Mouse (Mus musculus): ENCODE data around the gene Specc1l. TPM values are rescaled to one million over a fixed set of nuclear protein-coding genes. Genes with fewer than 3 reads are reported as not detected.

Gene Specc1l
- polyA plus RNA-seq, 1 experiment, result 31.6 TPM

- Histone ChIP-seq H3K4me1 (replicated peaks; ENCODE audit: control insufficient read depth, insufficient read depth, low read length) (peaks cover 4% of the 10 kb centered on the region), H3K27ac (ENCODE audit: control insufficient read depth, insufficient read depth, low read length) (no peak overlapping the region), H3K27me3 (ENCODE audit: control insufficient read depth, insufficient read depth, low read length) (no peaks in the 10 kb centered on the region), H3K4me3 (ENCODE audit: control insufficient read depth, insufficient read depth, low read length) (no peak overlapping the region), H3K36me3 (ENCODE audit: control insufficient read depth, insufficient read depth, low read length) (peaks cover 22% of the 10 kb centered on the region; the same call in 1 of the 2 replicates)
- TF ChIP-seq POLR2A (IDR thresholded peaks at IDR 0.05; ENCODE audit: control insufficient read depth, extremely low read depth, insufficient read depth, low read length, poor library complexity) (no peak), CTCF (IDR thresholded peaks at IDR 0.05; ENCODE audit: borderline replicate concordance, control insufficient read depth, extremely low read depth, insufficient read depth, low read length, poor library complexity) (no peak)
- DNase-seq, result no peak
- 97% methylated on average over 4 of the region's 4 CpGs for WGBS
These were observed 20.8 kb downstream of the Specc1l start for GRCm38 (mm10) chr10:75232612-75233155.

GRCm38 (mm10) chr10:75233489-75233888, 21.6 kb downstream of the Specc1l start:
- 96% methylated on average over 2 of the region's 2 CpGs for WGBS
- H3K36me3 ChIP-seq (ENCODE audit: control insufficient read depth, insufficient read depth, low read length), result peaks cover 22% of the 10 kb centered on the region; the same call in 1 of the 2 replicates
- no peak overlapping the region for H3K27ac ChIP-seq (ENCODE audit: control insufficient read depth, insufficient read depth, low read length)
- no peak for DNase-seq
- no peak overlapping the region for H3K4me3 ChIP-seq (ENCODE audit: control insufficient read depth, insufficient read depth, low read length)
- H3K27me3 ChIP-seq (ENCODE audit: control insufficient read depth, insufficient read depth, low read length), result no peaks in the 10 kb centered on the region
- H3K4me1 ChIP-seq (replicated peaks; ENCODE audit: control insufficient read depth, insufficient read depth, low read length), result peaks cover 4% of the 10 kb centered on the region
- no peak for TF ChIP-seq POLR2A (IDR thresholded peaks at IDR 0.05; ENCODE audit: control insufficient read depth, extremely low read depth, insufficient read depth, low read length, poor library complexity)
- TF ChIP-seq CTCF (IDR thresholded peaks at IDR 0.05; ENCODE audit: borderline replicate concordance, control insufficient read depth, extremely low read depth, insufficient read depth, low read length, poor library complexity), result no peak

GRCm38 (mm10) chr10:75235726-75236125, 23.9 kb downstream of the Specc1l start:
- Histone ChIP-seq H3K4me1 (replicated peaks; ENCODE audit: control insufficient read depth, insufficient read depth, low read length) (no peaks in the 10 kb centered on the region), H3K4me3 (ENCODE audit: control insufficient read depth, insufficient read depth, low read length) (no peak overlapping the region), H3K27ac (ENCODE audit: control insufficient read depth, insufficient read depth, low read length) (no peak overlapping the region), H3K27me3 (ENCODE audit: control insufficient read depth, insufficient read depth, low read length) (no peaks in the 10 kb centered on the region), H3K36me3 (ENCODE audit: control insufficient read depth, insufficient read depth, low read length) (peaks cover 21% of the 10 kb centered on the region; the same call in 1 of the 2 replicates)
- 98% methylated on average over 2 of the region's 2 CpGs for WGBS
- TF ChIP-seq CTCF (IDR thresholded peaks at IDR 0.05; ENCODE audit: borderline replicate concordance, control insufficient read depth, extremely low read depth, insufficient read depth, low read length, poor library complexity), result no peak
- TF ChIP-seq POLR2A (IDR thresholded peaks at IDR 0.05; ENCODE audit: control insufficient read depth, extremely low read depth, insufficient read depth, low read length, poor library complexity), result no peak
- DNase-seq, result no peak

- H3K4me1 ChIP-seq (replicated peaks; ENCODE audit: control insufficient read depth, insufficient read depth, low read length), result no peaks in the 10 kb centered on the region
- no peak overlapping the region for H3K27ac ChIP-seq (ENCODE audit: control insufficient read depth, insufficient read depth, low read length)
- TF ChIP-seq CTCF (IDR thresholded peaks at IDR 0.05; ENCODE audit: borderline replicate concordance, control insufficient read depth, extremely low read depth, insufficient read depth, low read length, poor library complexity) (no peak), POLR2A (IDR thresholded peaks at IDR 0.05; ENCODE audit: control insufficient read depth, extremely low read depth, insufficient read depth, low read length, poor library complexity) (no peak)
- no peaks in the 10 kb centered on the region for H3K27me3 ChIP-seq (ENCODE audit: control insufficient read depth, insufficient read depth, low read length)
- 95% methylated on average over 3 of the region's 3 CpGs for WGBS
- DNase-seq, result no peak
- H3K4me3 ChIP-seq (ENCODE audit: control insufficient read depth, insufficient read depth, low read length), result no peak overlapping the region
- H3K36me3 ChIP-seq (ENCODE audit: control insufficient read depth, insufficient read depth, low read length), result peaks cover 23% of the 10 kb centered on the region
These were observed 24.3 kb downstream of the Specc1l start for GRCm38 (mm10) chr10:75236156-75236555.

- no peak for TF ChIP-seq POLR2A (IDR thresholded peaks at IDR 0.05; ENCODE audit: control insufficient read depth, extremely low read depth, insufficient read depth, low read length, poor library complexity)
- TF ChIP-seq CTCF (IDR thresholded peaks at IDR 0.05; ENCODE audit: borderline replicate concordance, control insufficient read depth, extremely low read depth, insufficient read depth, low read length, poor library complexity), result no peak
- Histone ChIP-seq H3K27me3 (ENCODE audit: control insufficient read depth, insufficient read depth, low read length) (no peaks in the 10 kb centered on the region), H3K27ac (ENCODE audit: control insufficient read depth, insufficient read depth, low read length) (no peak overlapping the region), H3K4me3 (ENCODE audit: control insufficient read depth, insufficient read depth, low read length) (no peak overlapping the region), H3K36me3 (ENCODE audit: control insufficient read depth, insufficient read depth, low read length) (peaks cover 26% of the 10 kb centered on the region), H3K4me1 (replicated peaks; ENCODE audit: control insufficient read depth, insufficient read depth, low read length) (no peaks in the 10 kb centered on the region)
- DNase-seq, result no peak
- 96% methylated on average over 2 of the region's 2 CpGs for WGBS
These were observed 25.3 kb downstream of the Specc1l start for GRCm38 (mm10) chr10:75237166-75237565.

GRCm38 (mm10) chr10:75240583-75241250, 28.8 kb downstream of the Specc1l start:
- WGBS, result 94% methylated on average over 8 of the region's 8 CpGs
- Histone ChIP-seq H3K27me3 (ENCODE audit: control insufficient read depth, insufficient read depth, low read length) (no peaks in the 10 kb centered on the region), H3K36me3 (ENCODE audit: control insufficient read depth, insufficient read depth, low read length) (peaks cover 38% of the 10 kb centered on the region), H3K4me3 (ENCODE audit: control insufficient read depth, insufficient read depth, low read length) (no peak overlapping the region), H3K4me1 (replicated peaks; ENCODE audit: control insufficient read depth, insufficient read depth, low read length) (no peaks in the 10 kb centered on the region), H3K27ac (ENCODE audit: control insufficient read depth, insufficient read depth, low read length) (no peak overlapping the region)
- TF ChIP-seq CTCF (IDR thresholded peaks at IDR 0.05; ENCODE audit: borderline replicate concordance, control insufficient read depth, extremely low read depth, insufficient read depth, low read length, poor library complexity), result no peak
- TF ChIP-seq POLR2A (IDR thresholded peaks at IDR 0.05; ENCODE audit: control insufficient read depth, extremely low read depth, insufficient read depth, low read length, poor library complexity), result no peak
- no peak for DNase-seq
